Mouse (Mus musculus) lung, adult 2 months (tissue): ENCODE results near the gene Olfr630.
"Not testable (repeated sequence)": the region's sequence is repeated elsewhere in the genome, so short reads cannot be mapped to it uniquely, and the experiment has no call there.

ENCODE experiments used
- CTCF ChIP-seq: fragments of 200-500 bp; IDR thresholded peaks from 2 replicates; pipeline ENCODE4 v1.5.1; 2011; ENCODE audit warnings: mild to moderate bottlenecking, low read length, control low read depth; ENCODE audit not compliant: insufficient read depth
- POLR2A ChIP-seq: fragments of 200-500 bp; IDR thresholded peaks from 2 replicates; pipeline ENCODE4 v1.6.1; 2011; ENCODE audit warnings: low read depth, mild to moderate bottlenecking, control low read depth, low read length, borderline replicate concordance; ENCODE audit errors: extremely low read depth

GRCm38 (mm10) chr7:103767687-103768086 is 10.6 kb upstream of the Olfr630 start:
- not testable (repeated sequence) for TF ChIP-seq POLR2A, CTCF
